Mouse (Mus musculus): ENCODE measurements around the gene Acaca.
A peak's percentile ranks its signal among the peaks of the same experiment; 100 is the strongest.

Gene Acaca

GRCm38 (mm10) chr11:84393571-84393970, 264.1 kb downstream of the Acaca start:
- DNase-seq (ENCODE audit: low spot score), result no peak

GRCm38 (mm10) chr11:84395010-84395409, 265.5 kb downstream of the Acaca start:
- DNase-seq (ENCODE audit: low spot score), result peak; percentile 23

- DNase-seq (ENCODE audit: low spot score), result no peak
These were observed 277.3 kb downstream of the Acaca start for GRCm38 (mm10) chr11:84406733-84407132.

- DNase-seq (ENCODE audit: low spot score), result no peak
These were observed 280.9 kb downstream of the Acaca start for GRCm38 (mm10) chr11:84410383-84410782.

GRCm38 (mm10) chr11:84410879-84411641, 281.6 kb downstream of the Acaca start:
- DNase-seq (ENCODE audit: low spot score), result no peak

GRCm38 (mm10) chr11:84411642-84412018, 282.2 kb downstream of the Acaca start:
- DNase-seq (ENCODE audit: low spot score), result no peak

GRCm38 (mm10) chr11:84412201-84412934, 282.9 kb downstream of the Acaca start:
- no peak for DNase-seq (ENCODE audit: low spot score)

- DNase-seq (ENCODE audit: low spot score), result no peak
These were observed 283.6 kb downstream of the Acaca start for GRCm38 (mm10) chr11:84413111-84413510.

GRCm38 (mm10) chr11:84420779-84421178, 291.3 kb downstream of the Acaca start:
- DNase-seq (ENCODE audit: low spot score), result no peak

GRCm38 (mm10) chr11:84425736-84426632, 296.5 kb downstream of the Acaca start:
- no peak for DNase-seq (ENCODE audit: low spot score)

- DNase-seq (ENCODE audit: low spot score), result no peak
These were observed 297.1 kb downstream of the Acaca start for GRCm38 (mm10) chr11:84426633-84426998.

- no peak for DNase-seq (ENCODE audit: low spot score)
These were observed 300.1 kb downstream of the Acaca start for GRCm38 (mm10) chr11:84429581-84429980.

- DNase-seq (ENCODE audit: low spot score), result no peak
These were observed 300.9 kb downstream of the Acaca start for GRCm38 (mm10) chr11:84430336-84430735.

GRCm38 (mm10) chr11:84434879-84435278, 305.4 kb downstream of the Acaca start:
- DNase-seq (ENCODE audit: low spot score), result no peak

- no peak for DNase-seq (ENCODE audit: low spot score)
These were observed 310.9 kb downstream of the Acaca start for GRCm38 (mm10) chr11:84440402-84440801.

GRCm38 (mm10) chr11:84442554-84443331, 313.3 kb downstream of the Acaca start:
- no peak for DNase-seq (ENCODE audit: low spot score)

Measured in ovary, postnatal 36 days (tissue).